Mouse (Mus musculus) adrenal gland, adult 18-20 months (tissue): Measurements from ENCODE around the gene Diras1. TPM values are rescaled to one million over a fixed set of nuclear protein-coding genes. Genes with fewer than 3 reads are reported as not detected.
"Not testable (repeated sequence)": the region's sequence is repeated elsewhere in the genome, so short reads cannot be mapped to it uniquely, and the experiment has no call there.

Experiments
- DNase-seq, 2 experiments: peaks; one replicate each; pipeline ENCODE4 v3.0.0; 2021 to 2022; ENCODE audit warnings: low spot score in 2 of 2
- long read RNA-seq, 2 experiments: library from polyadenylated mRNA; stranded (forward); transcript quantifications; one replicate each; pipeline ENCODE4 v2.0.0; 2021
- total RNA-seq, 2 experiments: library from RNA; stranded (reverse); gene quantifications; 1 replicate in 1 of 2; 2 replicates in 1 of 2; pipeline ENCODE4 v1.2.3; 2021

The Diras1 gene
- total RNA-seq, result 1 to 10 TPM; 1.7 to 1.8 TPM
- long read RNA-seq, experiment 1, partial matches to known transcripts, result 0 of 2 reads
- long read RNA-seq, experiment 1, other reads (novel, unspliced or antisense), result 1 of 2 reads
- long read RNA-seq, experiment 2, partial matches to known transcripts, result 0 of 2 reads
- long read RNA-seq, experiment 2, other reads (novel, unspliced or antisense), result 1 of 2 reads

GRCm38 (mm10) chr10:81025639-81026275 lies at the start of gene Diras1:
Diras1 (minus strand) TSS chr10:81025662.
- DNase-seq, result no peak

GRCm38 (mm10) chr10:81073464-81073863 lies 48.0 kb upstream of the Diras1 start:
- DNase-seq, result no peak

GRCm38 (mm10) chr10:81072290-81072689 lies 46.8 kb upstream of the Diras1 start:
- DNase-seq, result no peak

GRCm38 (mm10) chr10:81069836-81070235 lies 44.4 kb upstream of the Diras1 start, which contains the start of gene Thop1:
Thop1 (plus strand) TSS chr10:81070035.
- peak; percentile 91 to 93 for DNase-seq

GRCm38 (mm10) chr10:81068706-81069105 lies 43.2 kb upstream of the Diras1 start:
- DNase-seq, result no peak

- not testable (repeated sequence) for DNase-seq
Measured at GRCm38 (mm10) chr10:81064519-81064918, 39.1 kb upstream of the Diras1 start.

GRCm38 (mm10) chr10:81062710-81063109 lies 37.2 kb upstream of the Diras1 start:
- DNase-seq, result no peak

- DNase-seq, result peak; percentile 94 to 96
Measured at GRCm38 (mm10) chr10:81059603-81060543, 34.4 kb upstream of the Diras1 start, which contains the start of gene Sgta. Sgta (minus strand) TSS chr10:81060181.

- no peak for DNase-seq
Measured at GRCm38 (mm10) chr10:81058896-81059295, 33.4 kb upstream of the Diras1 start.

- DNase-seq, result peak in 1 of 2 experiments; percentile 27
Measured at GRCm38 (mm10) chr10:81057406-81058130, 32.1 kb upstream of the Diras1 start.

GRCm38 (mm10) chr10:81055802-81056340 lies 30.4 kb upstream of the Diras1 start:
- DNase-seq, result not testable (repeated sequence)

- no peak for DNase-seq
Measured at GRCm38 (mm10) chr10:81055169-81055568, 29.7 kb upstream of the Diras1 start.

- DNase-seq, result no peak
Measured at GRCm38 (mm10) chr10:81052577-81052976, 27.1 kb upstream of the Diras1 start.

GRCm38 (mm10) chr10:81051133-81051532 lies 25.7 kb upstream of the Diras1 start:
- DNase-seq, result no peak

GRCm38 (mm10) chr10:81050645-81051044 lies 25.2 kb upstream of the Diras1 start:
- peak in 1 of 2 experiments; percentile 35 for DNase-seq

- DNase-seq, result not testable (repeated sequence)
Measured at GRCm38 (mm10) chr10:81045246-81045645, 19.8 kb upstream of the Diras1 start.

GRCm38 (mm10) chr10:81041458-81042175 lies 16.2 kb upstream of the Diras1 start:
- DNase-seq, result peak; percentile 67 to 73

- DNase-seq, result peak; percentile 98 to 99
Measured at GRCm38 (mm10) chr10:81036988-81037580, 11.6 kb upstream of the Diras1 start, which contains the start of gene Slc39a3. Slc39a3 (minus strand) TSS chr10:81037426.

- DNase-seq, result no peak
Measured at GRCm38 (mm10) chr10:81036251-81036650, 10.8 kb upstream of the Diras1 start.
